Mouse (Mus musculus) mouse trophoblast stem cell (cell line): ENCODE measurements around the gene Mepce.

Experiments
- in situ Hi-C, 2 experiments: fragments of 300-500 bp; cut with MseI, MboI; formaldehyde crosslinking; loops; 2 replicates in 1 of 2; 3 replicates in 1 of 2; pipeline ENCODE4 v1.15.1; 2025

Mepce gene

DNA sequence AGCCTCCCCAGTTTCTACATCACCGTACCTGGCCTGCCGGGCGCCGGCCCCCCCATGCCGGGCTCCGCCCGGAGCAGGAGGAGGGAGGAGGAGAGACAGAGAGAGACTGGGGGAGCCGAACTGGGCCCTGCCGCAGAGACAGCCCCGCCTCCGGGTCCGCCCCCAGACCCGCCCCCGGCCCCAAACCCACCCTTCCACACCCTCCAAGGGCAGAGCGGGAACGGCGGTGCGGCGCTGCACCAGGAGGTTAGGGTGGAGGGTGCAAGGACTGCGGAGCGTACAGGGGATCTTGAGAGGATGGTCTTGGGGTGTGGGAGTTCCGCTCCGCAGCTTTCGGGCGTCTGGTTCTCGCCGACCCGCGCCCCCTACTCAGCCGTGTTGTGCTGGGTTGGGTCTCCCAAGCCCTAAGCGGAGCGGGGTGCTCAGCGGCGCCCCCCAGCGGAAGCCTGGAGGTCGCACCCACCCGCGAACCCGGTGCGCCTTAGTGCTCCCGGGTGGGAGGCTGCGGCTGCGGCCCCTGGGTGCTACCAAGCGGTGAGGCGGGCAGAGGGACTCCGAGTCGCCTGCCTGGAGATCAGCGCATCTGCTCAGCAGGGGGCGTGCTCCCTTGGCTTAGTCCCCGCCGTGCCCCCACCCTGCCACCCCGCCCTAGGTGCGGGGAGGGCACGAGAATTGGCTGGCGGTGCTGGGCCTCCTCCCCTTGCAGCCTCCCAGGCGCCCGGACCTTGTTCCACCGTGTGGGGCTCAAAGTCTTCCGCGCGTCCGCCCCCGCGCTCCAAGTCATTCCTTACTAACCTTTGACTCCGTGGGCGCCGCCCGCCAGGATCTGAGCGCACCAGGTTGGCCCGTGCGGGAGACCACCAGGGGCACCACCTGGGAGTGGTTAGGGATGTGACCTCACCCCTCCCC, 46.2 kb downstream of the Mepce start, which contains the start of gene Nyap1:
TSS of gene Nyap1 (minus strand) at position 585 of the 909 bp plus-strand sequence.
- in situ Hi-C loops: no loop called here

DNA sequence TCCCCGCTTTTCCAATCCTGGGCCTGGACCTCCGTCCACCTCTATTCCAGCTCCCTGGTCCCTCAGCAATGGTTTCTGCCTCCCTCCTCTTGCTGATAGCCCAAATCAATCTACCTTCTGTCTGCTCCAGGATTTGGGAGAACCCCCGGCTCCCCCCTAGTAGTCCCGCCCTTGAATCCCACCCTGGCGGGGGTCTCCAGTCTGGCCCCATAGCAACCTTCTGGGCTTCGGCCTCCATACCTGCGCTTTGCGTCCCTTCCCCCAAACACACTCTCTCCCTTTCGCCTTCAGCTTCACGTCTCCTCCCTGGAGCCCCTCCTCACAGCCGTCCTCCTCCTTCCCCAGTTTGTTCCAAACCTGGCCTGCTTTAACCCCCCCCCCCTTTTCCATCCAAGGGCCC, 46.9 kb downstream of the Mepce start:
- in situ Hi-C loops: no loop called here

DNA sequence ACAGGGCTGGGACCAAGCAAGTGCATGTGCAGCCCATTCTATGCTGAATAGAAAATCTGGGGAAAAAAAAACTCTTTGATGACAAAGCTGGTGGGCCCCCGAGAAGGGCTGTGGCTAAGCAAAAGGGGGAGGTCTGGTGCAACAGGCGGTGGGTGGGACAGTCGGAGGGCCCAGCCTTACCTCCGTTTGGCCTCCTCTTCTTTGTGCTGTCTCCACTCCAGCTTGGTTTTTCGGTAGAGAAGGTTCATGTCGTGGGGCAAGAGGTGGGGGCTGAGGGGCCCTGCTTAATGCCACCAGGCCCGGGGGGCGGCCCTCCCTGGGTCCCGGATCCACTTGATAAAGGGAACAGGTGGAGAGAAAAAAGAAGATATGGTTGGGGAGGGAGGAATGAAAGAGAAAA, 48.0 kb downstream of the Mepce start:
- in situ Hi-C loops: no loop called here

DNA sequence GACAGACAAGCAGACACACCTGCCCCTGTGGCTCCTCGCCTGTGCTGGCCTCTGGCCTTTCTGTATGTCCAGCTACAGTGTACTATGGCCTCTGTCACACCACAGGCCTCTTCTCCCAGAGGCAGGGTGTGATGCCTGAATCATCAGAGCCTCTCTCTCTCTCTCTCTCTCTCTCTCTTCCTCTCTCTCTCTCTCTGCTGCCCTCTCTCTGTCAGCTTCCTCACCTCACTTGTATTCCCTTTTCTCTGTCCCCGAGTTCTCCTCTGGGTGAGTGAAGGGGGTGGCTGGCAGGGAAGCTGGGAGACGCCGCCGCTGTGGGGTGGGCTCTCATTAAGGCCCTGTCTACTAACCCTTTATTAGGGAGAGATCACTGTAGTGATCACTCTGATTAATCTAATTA, 48.9 kb downstream of the Mepce start:
- in situ Hi-C loops: no loop called here

DNA sequence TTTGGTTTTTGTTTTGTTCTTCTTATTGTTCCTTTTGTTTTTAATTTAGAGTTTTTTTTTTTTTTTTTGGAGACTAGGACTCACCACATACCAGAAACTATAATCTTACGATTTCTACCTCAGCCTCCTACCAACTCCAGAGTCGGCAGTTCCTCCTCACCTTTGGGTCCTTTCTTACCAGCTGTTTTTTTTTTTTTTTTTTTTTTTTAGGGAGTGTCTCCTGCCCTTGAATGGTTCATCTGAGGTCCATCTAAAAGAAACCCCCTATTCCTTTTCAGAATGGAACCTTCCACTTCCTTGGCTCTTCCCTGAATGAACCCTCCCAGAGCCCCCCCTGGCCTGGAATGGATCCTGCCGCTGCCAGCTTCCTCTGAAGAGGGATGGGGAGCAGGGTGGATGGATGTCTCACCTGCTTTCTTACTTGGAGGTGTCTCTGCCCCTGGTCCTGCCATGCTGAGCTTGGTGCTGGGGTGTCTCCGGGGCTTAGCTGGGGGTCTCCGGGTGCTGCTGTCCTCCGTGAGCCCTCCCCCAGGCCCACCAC, 50.0 kb downstream of the Mepce start:
- in situ Hi-C loops: no loop called here

DNA sequence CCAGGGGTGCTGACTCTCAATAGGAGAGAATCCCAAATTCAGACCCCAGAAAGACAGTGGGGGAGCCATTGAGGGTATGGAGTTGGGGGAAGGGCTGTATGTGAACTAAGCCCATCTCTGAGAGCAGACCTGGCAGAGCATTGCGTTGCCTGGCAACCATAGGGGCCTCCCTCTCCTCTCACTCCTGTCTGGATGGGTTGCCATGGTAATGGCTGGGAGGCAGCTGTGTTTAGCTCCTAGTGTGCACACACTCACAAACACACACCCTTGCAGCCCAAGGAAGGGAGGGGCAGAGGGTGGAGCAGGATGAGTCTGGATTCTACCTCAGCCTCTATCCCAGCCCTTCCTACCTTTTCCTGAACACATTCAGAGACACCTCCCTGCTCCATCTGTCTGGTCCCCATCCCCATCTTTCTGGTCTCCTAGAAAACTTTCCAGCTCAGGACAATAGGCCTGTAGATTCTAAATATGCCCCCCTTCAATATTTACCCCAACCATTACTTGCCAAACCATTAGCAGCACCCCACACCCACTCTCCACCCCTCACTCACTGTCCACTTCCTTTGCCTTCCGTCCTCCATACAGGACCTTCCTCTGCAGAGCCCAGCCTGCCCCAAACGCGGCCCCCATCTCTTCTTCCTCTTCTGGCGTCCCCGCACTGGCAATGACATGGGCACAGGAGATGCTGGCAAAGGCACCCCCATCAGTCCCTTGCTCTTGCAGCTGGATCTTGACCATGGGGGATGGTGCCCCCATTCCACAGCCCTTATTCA, 53.0 kb downstream of the Mepce start:
- in situ Hi-C loops: no loop called here

DNA sequence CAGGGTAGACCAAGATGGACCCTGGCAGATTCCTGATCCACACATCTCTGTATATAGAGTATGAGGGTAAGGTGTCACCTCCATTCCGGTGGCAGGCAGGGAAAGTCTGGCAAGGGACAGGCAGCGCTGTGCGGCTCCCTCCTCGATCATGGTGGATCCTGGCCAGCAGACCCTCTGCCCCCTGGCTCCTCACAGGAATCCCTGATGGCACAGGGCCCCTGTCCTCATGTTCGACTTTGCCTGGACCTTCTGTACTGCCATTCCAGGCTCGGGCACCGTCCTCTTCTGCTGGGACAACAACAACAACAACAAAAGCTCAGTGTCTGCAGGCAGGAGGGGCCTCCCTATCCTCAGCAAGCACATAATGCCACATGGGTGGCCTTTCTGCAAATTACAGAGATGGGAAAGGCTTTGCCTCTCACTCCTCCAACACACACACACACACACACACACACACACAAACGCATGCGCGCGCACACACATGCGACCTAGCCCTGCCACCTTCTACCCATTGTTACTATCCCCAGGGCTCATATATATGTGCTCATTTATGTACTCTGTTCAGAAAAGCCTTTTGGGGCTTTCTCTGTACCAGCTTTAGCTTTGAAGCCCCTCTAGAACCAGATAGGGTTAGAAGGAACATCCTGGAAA, 53.7 kb downstream of the Mepce start:
- in situ Hi-C loops: no loop called here
